ENCODE assay signal across 8 mouse cellular contexts in the genomic region with DNA sequence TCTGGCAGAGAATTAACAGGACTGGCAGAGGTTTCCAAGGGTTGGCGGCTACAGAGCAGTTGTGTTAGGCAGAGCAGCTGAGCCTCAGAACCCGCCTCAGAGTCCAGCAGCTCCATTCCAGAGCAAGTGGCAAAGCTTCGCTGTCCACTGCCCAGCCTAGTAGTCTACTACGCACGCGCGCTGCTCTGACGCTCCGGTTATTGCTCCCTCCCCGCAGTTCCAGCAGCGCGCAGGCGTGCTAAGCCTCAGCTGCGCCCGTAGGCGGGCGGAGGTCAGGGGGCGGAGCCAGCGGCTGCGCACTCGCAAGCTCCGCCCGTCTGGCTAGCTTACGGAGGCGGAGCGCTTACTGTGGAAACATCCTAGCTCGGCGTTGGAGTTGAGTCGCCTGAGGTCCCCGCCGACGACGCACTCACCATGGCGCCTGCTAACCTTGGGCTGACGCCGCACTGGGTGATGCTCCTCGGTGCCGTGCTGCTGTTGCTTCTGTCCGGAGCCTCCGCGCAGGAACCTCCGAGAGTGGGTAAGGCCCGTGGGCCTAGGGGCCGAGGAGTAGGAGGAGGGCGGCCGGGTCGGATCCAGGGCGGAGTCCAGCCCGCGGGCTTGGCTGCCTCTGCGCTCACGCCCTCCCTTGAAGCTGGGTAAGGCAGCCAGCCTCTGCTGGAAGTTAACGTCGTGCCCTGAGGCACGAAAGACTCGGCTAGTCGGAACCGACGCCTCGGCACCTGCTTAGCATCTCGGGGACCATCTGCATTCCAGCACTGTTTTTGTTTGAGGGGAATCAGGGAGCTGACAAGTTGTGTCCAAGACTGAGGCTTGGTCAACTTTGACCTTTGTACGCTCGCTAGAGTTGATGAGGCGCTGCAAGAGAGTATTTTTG. TPM values are rescaled to one million over a fixed set of nuclear protein-coding genes. Genes with fewer than 3 reads are reported as not detected.
DNase-seq lines count a peak whose midpoint lies in the region; ATAC-seq and TF ChIP-seq lines count a peak whose summit lies in the region.

A gene (plus strand): TSS at position 313 of the 877 bp plus-strand sequence.

- peaks cover 2 to 17% of the 10 kb centered on the region in 2 experiments; a peak in 3 of 4 replicates for H3K4me1 ChIP-seq in ES-E14 (ENCODE audit: control insufficient read depth in 2 of 2, insufficient read depth in 2 of 2, low read length in 2 of 2, poor library complexity in 1 of 2)
- H3K4me1 ChIP-seq in forebrain, embryonic 15.5 days: peaks cover 22% of the 10 kb centered on the region
- peaks cover 25% of the 10 kb centered on the region for H3K4me1 ChIP-seq in lung, adult 2 months (ENCODE audit: control insufficient read depth, insufficient read depth, low read length)

- intact Hi-C loops in heart, postnatal 25 days (cut with DNase I): loop anchor here (5.0 kb wide), 1 partner anchor 41 kb away; a partner anchor contains a TSS

- peak within 1 kb of the TSS; percentile 78 for H3K27ac ChIP-seq in ES-E14 (ENCODE audit: insufficient read depth, low read depth, low read length, poor library complexity, severe bottlenecking)
- H3K27ac ChIP-seq in forebrain, embryonic 15.5 days (replicated peaks): peak within 1 kb of the TSS; percentile 88

- TF ChIP-seq CTCF in lung, adult 2 months (IDR thresholded peaks at IDR 0.05; ENCODE audit: insufficient read depth, low read length): no peak

- peak within 1 kb of the TSS; percentile 82 for H3K9ac ChIP-seq in ES-E14 (ENCODE audit: insufficient read depth, low read depth, low read length, poor library complexity, severe bottlenecking)
- H3K9ac ChIP-seq in forebrain, embryonic 15.5 days (replicated peaks): peak within 1 kb of the TSS; percentile 84

- H3K27me3 ChIP-seq in forebrain, embryonic 15.5 days: no peaks in the 10 kb centered on the region

- peak within 1 kb of the TSS; percentile 86 to 97 for H3K4me3 ChIP-seq in ES-E14 (ENCODE audit: insufficient read depth in 1 of 2, low read depth in 1 of 2, low read length in 2 of 2, poor library complexity in 1 of 2, severe bottlenecking in 1 of 2)
- peak within 1 kb of the TSS; percentile 90 for H3K4me3 ChIP-seq in forebrain, embryonic 15.5 days
- peak within 1 kb of the TSS; percentile 98 for H3K4me3 ChIP-seq in lung, adult 2 months (replicated peaks; ENCODE audit: extremely low read depth, low read depth, low read length)

- peak within 1 kb of the TSS; percentile 63 for H3K4me2 ChIP-seq in forebrain, embryonic 15.5 days (replicated peaks)

- DNase-seq in ES-E14 (ENCODE audit: low read depth, low spot score): peak; percentile 88
- DNase-seq in cerebellum, adult 11-12 months: peak; percentile 98
- peak; percentile 95 for DNase-seq in heart, postnatal 25 days (ENCODE audit: low spot score)
- DNase-seq in layer of hippocampus, adult 18-20 months (ENCODE audit: low spot score in 2 of 2): peak; percentile 96
- peak; percentile 94 for DNase-seq in lung, adult 2 months
- peak; percentile 92 to 94 for DNase-seq in thymus, adult 18-20 months

- H3K9me3 ChIP-seq in ES-E14 (ENCODE audit: control insufficient read depth, insufficient read depth, low read depth, low read length): no peaks in the 10 kb centered on the region
- no peaks in the 10 kb centered on the region for H3K9me3 ChIP-seq in forebrain, embryonic 15.5 days

- peaks cover 4% of the 10 kb centered on the region; the same call in 1 of the 2 replicates for H3K36me3 ChIP-seq in ES-E14 (ENCODE audit: control insufficient read depth, insufficient read depth, low read length, poor library complexity, severe bottlenecking)
- H3K36me3 ChIP-seq in forebrain, embryonic 15.5 days: no peaks in the 10 kb centered on the region

- peak; percentile 98 for ATAC-seq in forebrain, embryonic 15.5 days (replicated peaks)
- peak; percentile 93 for ATAC-seq in neutrophil, adult 5-6 weeks (ENCODE audit: extremely low read depth, insufficient number of reproducible peaks, low FRiP score, poor library complexity, severe bottlenecking)

- peak; percentile 93 for TF ChIP-seq POLR2A in lung, adult 2 months (IDR thresholded peaks at IDR 0.05; ENCODE audit: borderline replicate concordance, extremely low read depth, low read depth, low read length)

- in situ Hi-C loops in ES-E14 (cut with MboI; ENCODE audit: low sequenced_read_pairs in 2 of 2, unreplicated experiment in 2 of 2): no loop called here

- under 1% methylated on average over 64 of the region's 64 CpGs for WGBS in forebrain, embryonic 15.5 days
- WGBS in lung, adult 2 months: under 1% methylated on average over 64 of the region's 64 CpGs

TF ChIP-seq in ES-E14, 5 proteins besides CTCF, POLR2A, EP300 and RAD21:
- no peak for TF ChIP-seq ZNF384 (IDR thresholded peaks at IDR 0.05; ENCODE audit: low read depth, low read length)
- TF ChIP-seq HCFC1 (IDR thresholded peaks at IDR 0.05; ENCODE audit: borderline replicate concordance, insufficient read depth, low read length): peak; percentile 14; the same call in 1 of the 2 replicates
- TF ChIP-seq CHD2 (IDR thresholded peaks at IDR 0.05; ENCODE audit: low read depth, low read length): no peak
- no peak for TF ChIP-seq MAFK (IDR thresholded peaks at IDR 0.05; ENCODE audit: insufficient read depth, low read depth, low read length)
- TF ChIP-seq ZC3H11A (IDR thresholded peaks at IDR 0.05; ENCODE audit: borderline replicate concordance, low read depth, low read length): no peak

RNA-seq across cellular contexts. Expression of the gene that starts here (rescaled TPM):
- total RNA-seq in ES-E14 (2012; rRNA removed): 115 and 142 TPM in 2 replicates
- polyA plus RNA-seq in forebrain, embryonic 15.5 days (2015; fragmentation: Nextera tagmentation; extraction: Ambion mirVana): 67.5 and 71.0 TPM in 2 replicates
- total RNA-seq in heart, postnatal 25 days (2021): 100 to 1,000 TPM; 124 to 138 TPM
- 10 to 100 TPM; 69.2 to 78.2 TPM for total RNA-seq in layer of hippocampus, adult 18-20 months (2021)
- 199 and 223 TPM in 2 replicates for polyA plus RNA-seq in lung, adult 2 months (2012; rRNA removed)
- 78.7 and 87.5 TPM in 2 replicates for total RNA-seq in neutrophil, adult 5-6 weeks (2017)

Comparison
In these comparisons a context has a peak if more than half of its experiments do, and no peak if none do; other contexts are left out.
1. Peak in every context shown above with its lines: DNase-seq, ATAC-seq, H3K4me3 ChIP-seq and H3K27ac ChIP-seq.